Mouse (Mus musculus) heart, embryonic 16.5 days (tissue): ENCODE data around the gene Maml3. TPM values are rescaled to one million over a fixed set of nuclear protein-coding genes. Genes with fewer than 3 reads are reported as not detected.

Experiments used
- ATAC-seq: fragments of 200-750 bp; cut with Nextera tagmentation; replicated peaks from 2 replicates; pipeline ENCODE4 v1.8.0; 2017; ENCODE audit warnings: moderate number of reproducible peaks; ENCODE audit not compliant: insufficient read depth, low FRiP score; ENCODE audit errors: extremely low read depth
- H3K27ac ChIP-seq: fragments of 300-500 bp; sonication (generic); 2 replicates; pipeline ENCODE4 v1.5.1; 2014; ENCODE audit warnings: mild to moderate bottlenecking, low read length, control low read depth, moderate library complexity
- H3K27me3 ChIP-seq: fragments of 300-500 bp; sonication (generic); 2 replicates; pipeline ENCODE4 v1.6.1; 2014; ENCODE audit warnings: low read length, mixed read lengths; ENCODE audit not compliant: control insufficient read depth, insufficient read depth
- H3K36me3 ChIP-seq: fragments of 300-500 bp; sonication (generic); 2 replicates; pipeline ENCODE4 v1.6.1; 2014; ENCODE audit not compliant: control insufficient read depth, insufficient read depth
- H3K4me1 ChIP-seq: fragments of 300-500 bp; sonication (generic); 2 replicates; pipeline ENCODE4 v1.6.1; 2014; ENCODE audit warnings: low read length, mixed read lengths; ENCODE audit not compliant: control insufficient read depth, insufficient read depth
- H3K4me2 ChIP-seq: fragments of 300-500 bp; sonication (generic); 2 replicates; pipeline ENCODE4 v1.6.1; 2014; ENCODE audit warnings: low read depth, mild to moderate bottlenecking, control low read depth, low read length
- H3K4me3 ChIP-seq: fragments of 300-500 bp; sonication (generic); 2 replicates; pipeline ENCODE4 v1.5.1; 2014; ENCODE audit warnings: mild to moderate bottlenecking, control low read depth, low read length
- H3K9ac ChIP-seq: fragments of 300-500 bp; sonication (generic); 2 replicates; pipeline ENCODE4 v1.6.1; 2014; ENCODE audit warnings: low read length, control low read depth
- H3K9me3 ChIP-seq: fragments of 300-500 bp; sonication (generic); replicated peaks from 2 replicates; pipeline ENCODE4 v1.6.1; 2016; ENCODE audit warnings: low read length; ENCODE audit not compliant: control insufficient read depth
- WGBS: fragments of 180-500 bp; shearing (Covaris S2); extraction: QIAGEN DNeasy Blood & Tissue Kit; methylation state at CpG from one replicate; pipeline ENCODE4 v1.1.7; 2014; 5-methylcytosine and 5-hydroxymethylcytosine counted together
- polyA plus RNA-seq: library from polyadenylated mRNA; unstranded; fragments of >200 nt; fragmentation: Nextera tagmentation; extraction: Ambion mirVana; gene quantifications from 2 replicates; pipeline ENCODE4 v1.2.1, GENCODE M21; 2015

Maml3 gene
- polyA plus RNA-seq, 1 experiment from 2014 or later: 2.6 TPM

GRCm38 (mm10) chr3:51742405-51742804, 362.5 kb downstream of the Maml3 start:
- Histone ChIP-seq H3K27me3 (no peaks in the 10 kb centered on the region), H3K36me3 (no peaks in the 10 kb centered on the region), H3K4me2 (no peak overlapping the region), H3K4me3 (no peak overlapping the region), H3K27ac (no peak overlapping the region), H3K9ac (no peak overlapping the region), H3K9me3 (no peaks in the 10 kb centered on the region), H3K4me1 (peaks cover 26% of the 10 kb centered on the region)
- ATAC-seq: no peak
- 73% methylated on average over 6 of the region's 6 CpGs for WGBS

- peak overlapping the region; percentile 69 for H3K27ac ChIP-seq
- H3K27me3 ChIP-seq: no peaks in the 10 kb centered on the region
- WGBS: 51% methylated on average over 10 of the region's 10 CpGs
- H3K4me2 ChIP-seq: no peak overlapping the region; the same call in 1 of the 2 replicates
- H3K36me3 ChIP-seq: no peaks in the 10 kb centered on the region
- peaks cover 29% of the 10 kb centered on the region for H3K4me1 ChIP-seq
- ATAC-seq: peak; percentile 62
- H3K9ac ChIP-seq: peak overlapping the region; percentile 59
- no peaks in the 10 kb centered on the region for H3K9me3 ChIP-seq
- no peak overlapping the region for H3K4me3 ChIP-seq
Measured at GRCm38 (mm10) chr3:51741824-51742223, 363.1 kb downstream of the Maml3 start.

- H3K9me3 ChIP-seq: no peaks in the 10 kb centered on the region
- H3K4me1 ChIP-seq: peaks cover 30% of the 10 kb centered on the region
- no peak overlapping the region for H3K4me2 ChIP-seq
- H3K4me3 ChIP-seq: no peak overlapping the region
- no peaks in the 10 kb centered on the region for H3K36me3 ChIP-seq
- no peak overlapping the region for H3K27ac ChIP-seq
- ATAC-seq: no peak
- peak overlapping the region; percentile 58 for H3K9ac ChIP-seq
- H3K27me3 ChIP-seq: no peaks in the 10 kb centered on the region
Measured at GRCm38 (mm10) chr3:51739835-51740112, 365.1 kb downstream of the Maml3 start.

DNA sequence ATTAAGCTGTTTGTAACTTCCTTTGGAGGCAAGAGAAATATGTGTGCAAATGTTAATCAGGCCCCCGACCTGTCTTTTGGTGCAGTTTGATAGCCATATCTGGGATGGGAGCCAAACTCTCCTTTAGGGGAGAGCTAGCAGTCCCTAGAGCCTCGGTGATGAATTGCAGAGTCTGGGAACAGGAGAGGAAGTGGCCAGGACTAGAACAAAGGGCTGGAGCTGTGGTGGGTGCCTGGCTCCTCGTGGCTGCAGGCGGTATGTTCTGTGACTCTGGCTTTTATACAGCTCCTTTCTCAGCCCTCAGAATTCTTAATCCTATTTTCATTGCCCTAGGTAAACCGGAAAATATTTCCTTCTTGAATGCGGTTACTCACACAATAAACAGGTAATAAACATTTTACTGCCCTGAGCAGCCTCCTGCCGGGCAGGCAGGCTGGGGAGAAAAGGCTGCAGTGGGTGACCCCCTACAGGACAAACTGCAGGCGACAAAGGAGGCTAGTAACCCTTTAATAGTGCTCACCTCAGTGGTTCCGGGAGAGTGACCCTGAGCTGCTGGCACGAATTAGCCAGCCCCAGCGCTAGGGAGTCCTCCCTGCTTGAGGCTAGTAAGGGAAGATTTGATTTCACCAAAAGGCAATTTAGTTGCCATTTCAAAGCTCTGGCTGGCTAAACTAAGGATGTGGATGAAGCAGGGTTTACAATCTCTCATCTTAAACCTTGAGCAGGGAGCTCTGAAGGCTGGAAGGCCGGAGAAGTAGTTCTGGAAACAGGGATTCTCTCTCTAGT, 365.6 kb downstream of the Maml3 start:
- WGBS: 16% methylated on average over 12 of the region's 12 CpGs
- Histone ChIP-seq H3K9me3 (no peaks in the 10 kb centered on the region), H3K9ac (peak overlapping the region; percentile 58), H3K4me1 (peaks cover 24% of the 10 kb centered on the region), H3K27ac (peak overlapping the region; percentile 78), H3K4me3 (no peak overlapping the region), H3K27me3 (no peaks in the 10 kb centered on the region), H3K36me3 (no peaks in the 10 kb centered on the region), H3K4me2 (peak overlapping the region; percentile 21; the same call in 1 of the 2 replicates)
- ATAC-seq: peak; percentile 78

GRCm38 (mm10) chr3:51733685-51734084, 371.2 kb downstream of the Maml3 start:
- Histone ChIP-seq H3K9me3 (no peaks in the 10 kb centered on the region), H3K36me3 (no peaks in the 10 kb centered on the region), H3K9ac (no peak overlapping the region), H3K4me3 (no peak overlapping the region), H3K27ac (no peak overlapping the region), H3K4me2 (no peak overlapping the region), H3K27me3 (no peaks in the 10 kb centered on the region), H3K4me1 (peaks cover 17% of the 10 kb centered on the region)
- WGBS: 45% methylated on average over 3 of the region's 3 CpGs
- no peak for ATAC-seq

DNA sequence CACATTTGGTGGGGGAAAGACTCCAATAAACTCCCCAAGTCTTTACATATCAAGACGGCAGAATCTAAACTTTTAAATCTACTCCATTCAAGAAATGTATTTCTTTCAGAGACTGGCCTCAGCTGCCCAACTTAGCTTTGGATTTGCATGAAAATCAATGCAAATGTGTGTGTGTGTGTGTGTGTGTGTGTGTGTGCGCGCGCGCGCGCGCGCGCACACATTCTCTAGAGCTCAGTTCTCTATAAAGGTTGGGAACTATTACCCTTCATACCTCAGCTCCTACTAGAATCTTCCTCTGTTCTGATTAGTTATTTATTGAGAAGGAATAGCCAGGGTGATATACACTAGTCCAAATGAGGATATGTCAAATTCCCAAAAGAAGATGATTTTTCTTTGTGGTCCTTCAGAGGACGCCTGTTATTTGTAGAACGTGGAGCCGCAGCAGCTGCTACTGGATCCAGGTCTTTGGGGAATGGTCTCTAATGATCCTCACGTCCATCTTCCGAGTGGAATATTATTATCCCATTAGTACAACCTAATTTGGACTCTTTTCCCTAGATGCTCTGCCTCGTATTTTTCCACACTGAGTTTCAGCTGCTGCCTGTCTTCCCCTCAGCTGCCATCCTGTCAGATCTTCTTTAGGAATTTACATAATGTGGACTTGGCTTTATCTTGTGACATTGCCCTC, 372.8 kb downstream of the Maml3 start:
- Histone ChIP-seq H3K27me3 (no peaks in the 10 kb centered on the region), H3K27ac (no peak overlapping the region), H3K9ac (no peak overlapping the region), H3K9me3 (no peaks in the 10 kb centered on the region), H3K4me3 (no peak overlapping the region), H3K4me2 (no peak overlapping the region), H3K4me1 (peaks cover 32% of the 10 kb centered on the region), H3K36me3 (no peaks in the 10 kb centered on the region)
- no peak for ATAC-seq
- 90% methylated on average over 16 of the region's 16 CpGs for WGBS

GRCm38 (mm10) chr3:51730662-51731061, 374.2 kb downstream of the Maml3 start:
- Histone ChIP-seq H3K4me3 (no peak overlapping the region), H3K36me3 (no peaks in the 10 kb centered on the region), H3K9ac (no peak overlapping the region), H3K4me1 (peaks cover 39% of the 10 kb centered on the region), H3K27me3 (no peaks in the 10 kb centered on the region), H3K4me2 (no peak overlapping the region), H3K27ac (no peak overlapping the region), H3K9me3 (no peaks in the 10 kb centered on the region)
- WGBS: 84% methylated on average over 7 of the region's 7 CpGs
- no peak for ATAC-seq

GRCm38 (mm10) chr3:51729109-51729918, 375.6 kb downstream of the Maml3 start:
- H3K9ac ChIP-seq: no peak overlapping the region
- no peaks in the 10 kb centered on the region for H3K36me3 ChIP-seq
- peak overlapping the region; percentile 59 for H3K4me2 ChIP-seq
- no peaks in the 10 kb centered on the region for H3K27me3 ChIP-seq
- H3K27ac ChIP-seq: peak overlapping the region; percentile 88
- H3K9me3 ChIP-seq: no peaks in the 10 kb centered on the region
- peaks cover 46% of the 10 kb centered on the region for H3K4me1 ChIP-seq
- H3K4me3 ChIP-seq: no peak overlapping the region
- no peak for ATAC-seq
- 74% methylated on average over 14 of the region's 14 CpGs for WGBS

DNA sequence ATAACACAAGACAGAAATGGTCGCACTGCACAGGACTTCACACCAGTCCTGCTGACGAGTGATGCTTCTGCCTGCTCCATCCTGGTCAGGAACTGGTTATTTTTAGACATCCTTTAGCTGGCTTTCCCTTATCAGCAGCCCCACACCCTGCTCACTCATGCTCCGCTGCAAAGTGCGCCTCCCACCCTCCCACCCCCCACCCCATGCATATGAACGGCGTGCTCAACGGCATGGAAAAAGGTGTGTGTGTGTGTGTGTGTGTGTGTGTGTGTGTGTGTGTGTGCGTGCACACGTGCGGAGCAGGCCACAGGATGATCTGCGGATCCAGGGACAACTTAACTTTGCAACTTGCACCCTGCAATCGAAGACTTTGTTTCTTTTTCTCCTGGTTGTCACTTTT, 376.4 kb downstream of the Maml3 start:
- Histone ChIP-seq H3K4me2 (peak overlapping the region; percentile 59), H3K4me1 (peaks cover 49% of the 10 kb centered on the region), H3K9me3 (no peaks in the 10 kb centered on the region), H3K27ac (peak overlapping the region; percentile 88), H3K27me3 (no peaks in the 10 kb centered on the region), H3K36me3 (no peaks in the 10 kb centered on the region), H3K9ac (peak overlapping the region; percentile 23), H3K4me3 (peak overlapping the region; percentile 21)
- ATAC-seq: peak; percentile 89
- 6% methylated on average over 12 of the region's 12 CpGs for WGBS
